Mouse (Mus musculus) lung, embryonic 16.5 days (tissue): Measurements from ENCODE around the gene Gtsf1l. TPM values are rescaled to one million over a fixed set of nuclear protein-coding genes. Genes with fewer than 3 reads are reported as not detected.
A peak's percentile ranks its signal among the peaks of the same experiment; 100 is the strongest.

Source experiments
- ATAC-seq: fragments of 200-750 bp; cut with Nextera tagmentation; 2 replicates; pipeline ENCODE4 v1.8.0; 2017; ENCODE audit warnings: low read depth, mild to moderate bottlenecking, moderate library complexity
- H3K27ac ChIP-seq: fragments of 300-500 bp; sonication (generic); 2 replicates; pipeline ENCODE4 v1.5.1; 2014; ENCODE audit warnings: mild to moderate bottlenecking, control low read depth, low read length
- H3K27me3 ChIP-seq: fragments of 300-500 bp; sonication (generic); 2 replicates; pipeline ENCODE4 v1.6.1; 2014; ENCODE audit warnings: low read depth, low read length, mixed read lengths; ENCODE audit not compliant: control insufficient read depth, insufficient read depth
- H3K36me3 ChIP-seq: fragments of 300-500 bp; sonication (generic); 2 replicates; pipeline ENCODE4 v1.6.1; 2014; ENCODE audit warnings: low read length; ENCODE audit not compliant: control insufficient read depth, insufficient read depth
- H3K4me1 ChIP-seq: fragments of 300-500 bp; sonication (generic); replicated peaks from 2 replicates; pipeline ENCODE4 v1.6.1; 2014; ENCODE audit warnings: low read length, mixed read lengths; ENCODE audit not compliant: control insufficient read depth, insufficient read depth
- H3K4me2 ChIP-seq: fragments of 300-500 bp; sonication (generic); 2 replicates; pipeline ENCODE4 v1.6.1; 2014; ENCODE audit warnings: low read depth, low read length, control low read depth
- H3K4me3 ChIP-seq: fragments of 300-500 bp; sonication (generic); 2 replicates; pipeline ENCODE4 v1.5.1; 2014; ENCODE audit warnings: mild to moderate bottlenecking, low read length, control low read depth
- H3K9ac ChIP-seq: fragments of 300-500 bp; sonication (generic); 2 replicates; pipeline ENCODE4 v1.6.1; 2014; ENCODE audit warnings: low read length, control low read depth
- H3K9me3 ChIP-seq: fragments of 300-500 bp; sonication (generic); 2 replicates; pipeline ENCODE4 v1.6.1; 2016; ENCODE audit warnings: low read length; ENCODE audit not compliant: control insufficient read depth
- whole genome bisulfite sequencing: fragments of 180-500 bp; shearing (Covaris S2); extraction: QIAGEN DNeasy Blood & Tissue Kit; methylation state at CpG from one replicate; pipeline ENCODE4 v1.1.7; 2014; 5-methylcytosine and 5-hydroxymethylcytosine counted together
- microRNA-seq: library from miRNA; unstranded; fragments of <30 nt; microRNA quantifications from one replicate; pipeline ENCODE4, GENCODE M21; 2016
- polyA plus RNA-seq: library from polyadenylated mRNA; unstranded; fragments of >200 nt; fragmentation: Nextera tagmentation; extraction: Ambion mirVana; gene quantifications from 2 replicates; pipeline ENCODE4 v1.2.1, GENCODE M21; 2015

The Gtsf1l gene
- polyA plus RNA-seq, 1 experiment from 2014 or later = 0.19 TPM

GRCm38 (mm10) chr2:163049116-163049515 lies 38.5 kb downstream of the Gtsf1l start:
- peaks cover 13% of the 10 kb centered on the region for H3K36me3 ChIP-seq
- no peak overlapping the region for H3K4me3 ChIP-seq
- no peak overlapping the region for H3K27ac ChIP-seq
- no peak overlapping the region for H3K4me2 ChIP-seq
- H3K9me3 ChIP-seq = no peaks in the 10 kb centered on the region
- ATAC-seq = no peak
- H3K27me3 ChIP-seq = no peaks in the 10 kb centered on the region
- H3K9ac ChIP-seq = no peak overlapping the region
- 92% methylated on average over 2 of the region's 2 CpGs for WGBS
- H3K4me1 ChIP-seq = peaks cover 4% of the 10 kb centered on the region

GRCm38 (mm10) chr2:163048125-163048524 lies 39.5 kb downstream of the Gtsf1l start:
- no peak overlapping the region for H3K9ac ChIP-seq
- peaks cover 14% of the 10 kb centered on the region for H3K36me3 ChIP-seq
- peak; percentile 88 for ATAC-seq
- no peaks in the 10 kb centered on the region for H3K4me1 ChIP-seq
- under 1% methylated on average over 10 of the region's 10 CpGs for WGBS
- no peaks in the 10 kb centered on the region for H3K27me3 ChIP-seq
- H3K9me3 ChIP-seq = no peaks in the 10 kb centered on the region
- H3K4me2 ChIP-seq = peak overlapping the region; percentile 54
- no peak overlapping the region for H3K27ac ChIP-seq
- peak overlapping the region; percentile 28 for H3K4me3 ChIP-seq

GRCm38 (mm10) chr2:163039940-163040339 lies 47.7 kb downstream of the Gtsf1l start:
- Histone ChIP-seq H3K4me1 (no peaks in the 10 kb centered on the region), H3K9ac (no peak overlapping the region), H3K27ac (no peak overlapping the region), H3K4me3 (no peak overlapping the region), H3K4me2 (no peak overlapping the region), H3K27me3 (no peaks in the 10 kb centered on the region), H3K9me3 (no peaks in the 10 kb centered on the region), H3K36me3 (peaks cover 21% of the 10 kb centered on the region)
- 86% methylated on average over 7 of the region's 7 CpGs for WGBS
- ATAC-seq = no peak

Small RNA genes lying within 50 kb of the gene (microRNA-seq; reads per million reads assigned to microRNA genes)
- gene Gm22174 (not detected), gene Mir7003 (not detected)

Other genes with a start within 250 kb of the Gtsf1l start
- 166 and 183 TPM in 2 replicates for gene Srsf6, start 156.3 kb downstream of the Gtsf1l start, polyA plus RNA-seq
- 0.09 and 0.24 TPM in 2 replicates for gene L3mbtl1, start 144.4 kb downstream of the Gtsf1l start, polyA plus RNA-seq
- gene Sgk2, start 100.5 kb downstream of the Gtsf1l start, polyA plus RNA-seq = not detected in 2 replicates
- gene Ift52, start 70.5 kb downstream of the Gtsf1l start, polyA plus RNA-seq = 49.8 and 50.6 TPM in 2 replicates
- gene Mybl2, start 33.2 kb downstream of the Gtsf1l start, polyA plus RNA-seq = 23.4 and 25.6 TPM in 2 replicates
- 3.8 and 5.3 TPM in 2 replicates for gene Tox2, start 115.3 kb upstream of the Gtsf1l start, polyA plus RNA-seq